Mouse (Mus musculus) liver, adult 2 months (tissue): ENCODE data around the gene Gab2. TPM values are rescaled to one million over a fixed set of nuclear protein-coding genes. Genes with fewer than 3 reads are reported as not detected.
"Not testable (repeated sequence)": the region's sequence is repeated elsewhere in the genome, so short reads cannot be mapped to it uniquely, and the experiment has no call there.

ENCODE experiments used
- DNase-seq: peaks from one replicate; pipeline ENCODE4 v3.0.0-alpha.2; 2011; ENCODE audit warnings: low read depth, low spot score; ENCODE audit errors: extremely low read depth
- H3K27ac ChIP-seq: fragments of 200-500 bp; replicated peaks from 2 replicates; pipeline ENCODE4 v1.5.1; 2012; ENCODE audit warnings: low read depth, mild to moderate bottlenecking, control low read depth, inconsistent platforms, low read length; ENCODE audit not compliant: insufficient read depth
- H3K27me3 ChIP-seq: fragments of 200-500 bp; 2 replicates; pipeline ENCODE4 v1.6.1; 2012; ENCODE audit warnings: mild to moderate bottlenecking, moderate library complexity, low read length, inconsistent platforms; ENCODE audit not compliant: control insufficient read depth, insufficient read depth
- H3K36me3 ChIP-seq: fragments of 200-500 bp; 2 replicates; pipeline ENCODE4 v1.6.1; 2012; ENCODE audit warnings: low read length, inconsistent platforms; ENCODE audit not compliant: control insufficient read depth, insufficient read depth
- H3K4me1 ChIP-seq: fragments of 200-500 bp; 2 replicates; pipeline ENCODE4 v1.6.1; 2011; ENCODE audit warnings: low read length; ENCODE audit not compliant: control insufficient read depth, insufficient read depth
- H3K4me3 ChIP-seq: fragments of 200-500 bp; 2 replicates; pipeline ENCODE4 v1.5.1; 2011; ENCODE audit warnings: low read depth, mild to moderate bottlenecking, control low read depth, low read length, moderate library complexity; ENCODE audit not compliant: insufficient read depth
- H3K79me2 ChIP-seq: fragments of 200-500 bp; 2 replicates; pipeline ENCODE4 v1.6.1; 2012; ENCODE audit warnings: inconsistent platforms, mild to moderate bottlenecking, low read length, moderate library complexity; ENCODE audit not compliant: control insufficient read depth, insufficient read depth
- H3K9ac ChIP-seq: fragments of 200-500 bp; 2 replicates; pipeline ENCODE4 v1.6.1; 2012; ENCODE audit warnings: low read depth, mild to moderate bottlenecking, control low read depth, inconsistent platforms, low read length
- CTCF ChIP-seq: fragments of 200-500 bp; IDR thresholded peaks from 2 replicates; pipeline ENCODE4 v1.5.1; 2011; ENCODE audit warnings: low read depth, low read length, control low read depth
- POLR2A ChIP-seq: fragments of 200-500 bp; IDR thresholded peaks from 2 replicates; pipeline ENCODE4 v1.6.1; 2011; ENCODE audit warnings: low read length, control low read depth; ENCODE audit not compliant: insufficient read depth; ENCODE audit errors: extremely low read depth
- WGBS: fragments of 180-500 bp; shearing (Covaris S2); methylation state at CpG from one replicate; pipeline ENCODE4 v1.1.7; 2018; 5-methylcytosine and 5-hydroxymethylcytosine counted together
- polyA plus RNA-seq: library from polyadenylated mRNA; depleted of rRNA; stranded (reverse); fragments of >200 nt; gene quantifications from 2 replicates; pipeline ENCODE4 v1.2.3, GENCODE M21; 2012
- total RNA-seq: library from RNA; depleted of rRNA; stranded (reverse); fragments of >200 nt; gene quantifications from 2 replicates; pipeline ENCODE4 v1.2.3, GENCODE M21; 2014

Gab2 gene
- total and polyA plus RNA-seq, 2 experiments: 1.0 TPM

DNA sequence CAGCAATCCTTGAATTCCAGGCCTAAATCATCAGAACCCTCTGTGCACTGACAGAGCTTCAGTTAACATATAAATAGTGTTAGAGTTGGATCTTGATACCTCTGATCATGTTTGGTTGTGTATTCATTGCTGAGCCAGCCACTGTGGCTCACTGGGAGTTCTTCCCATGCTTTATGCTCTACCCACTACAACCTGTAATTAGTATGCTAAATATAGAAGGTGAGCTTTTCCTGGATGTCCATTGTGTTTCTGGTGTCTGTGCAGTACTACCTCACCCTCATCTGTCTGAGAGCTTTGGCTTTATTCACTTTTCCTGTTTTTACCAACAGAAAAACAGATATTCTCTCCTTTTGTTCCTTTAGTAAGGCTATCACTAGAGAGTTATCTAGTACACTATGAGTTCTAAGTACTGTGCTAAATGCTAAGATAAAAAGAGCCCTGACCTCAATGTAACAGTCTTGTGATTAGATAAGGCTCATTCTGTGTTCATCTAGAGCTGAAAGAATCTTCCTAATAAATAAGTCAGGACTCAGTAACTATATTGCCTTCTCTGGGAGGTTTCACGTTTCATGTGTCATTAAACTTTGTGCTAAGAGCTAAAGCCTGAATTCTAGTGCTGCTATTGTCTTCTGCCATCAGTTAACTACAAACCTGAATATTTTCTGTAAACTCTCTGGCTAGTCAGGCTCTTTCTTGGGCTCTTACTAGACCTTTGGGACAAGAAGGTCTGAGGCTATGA lies 127.6 kb downstream of the Gab2 start:
- 88% methylated on average over 1 of the region's 1 CpGs for WGBS
- Histone ChIP-seq H3K9ac (no peak overlapping the region), H3K4me3 (no peak overlapping the region), H3K27ac (no peak overlapping the region), H3K27me3 (no peaks in the 10 kb centered on the region), H3K79me2 (no peaks in the 10 kb centered on the region), H3K36me3 (no peaks in the 10 kb centered on the region), H3K4me1 (peaks cover 3% of the 10 kb centered on the region)
- TF ChIP-seq POLR2A (no peak), CTCF (no peak)
- DNase-seq: no peak

DNA sequence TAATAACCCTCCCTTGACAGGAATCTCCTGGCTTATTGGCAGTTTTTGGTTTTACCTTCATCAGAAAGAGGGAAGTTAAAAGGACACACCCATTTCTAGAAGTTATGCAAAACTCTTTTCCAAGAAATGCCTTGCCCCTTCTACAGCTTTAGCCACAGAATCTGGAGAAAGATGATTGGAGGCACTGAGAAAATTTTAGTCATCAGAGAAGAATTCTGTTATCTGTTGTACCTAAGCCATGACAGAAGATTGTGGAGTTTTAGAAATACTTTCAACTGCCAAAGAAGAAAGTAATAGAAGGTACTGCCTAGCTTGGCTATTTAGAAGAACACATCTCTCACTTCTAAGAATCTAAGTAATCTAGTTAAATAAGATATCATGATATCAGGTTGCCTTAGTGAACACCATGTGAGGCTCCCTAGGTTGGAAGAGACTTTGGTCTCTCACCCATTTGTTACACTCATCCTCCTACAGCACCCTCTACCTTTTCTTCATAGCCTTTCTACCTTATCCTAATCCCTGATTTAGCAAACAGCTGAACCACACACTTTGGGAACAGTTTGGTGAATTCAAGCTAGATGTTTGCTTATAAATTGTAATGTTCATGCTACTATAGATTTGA lies 128.8 kb downstream of the Gab2 start:
- Histone ChIP-seq H3K36me3 (no peaks in the 10 kb centered on the region), H3K4me3 (no peak overlapping the region), H3K9ac (no peak overlapping the region), H3K4me1 (peaks cover 3% of the 10 kb centered on the region), H3K27me3 (no peaks in the 10 kb centered on the region), H3K27ac (no peak overlapping the region), H3K79me2 (no peaks in the 10 kb centered on the region)
- no peak for DNase-seq
- no peak for TF ChIP-seq CTCF
- no peak for TF ChIP-seq POLR2A

DNA sequence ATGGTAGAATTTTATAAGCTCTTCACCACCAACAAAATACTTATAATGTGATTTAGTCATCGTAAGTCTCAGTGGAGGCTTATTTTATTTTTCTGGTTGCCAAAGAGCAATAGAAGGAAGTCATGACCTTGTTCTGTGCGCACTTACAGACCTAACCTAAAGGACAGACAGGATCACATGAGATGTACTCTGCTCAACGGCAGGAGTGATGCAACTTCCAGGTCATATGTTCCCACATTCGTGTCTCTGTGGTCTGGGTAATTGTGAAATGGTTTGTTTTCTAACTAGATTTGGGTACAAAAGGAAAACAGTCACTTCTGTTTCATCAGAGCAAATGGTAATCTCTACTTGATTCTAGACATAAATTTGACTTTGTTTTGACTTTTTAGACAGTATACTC lies 129.7 kb downstream of the Gab2 start:
- Histone ChIP-seq H3K4me1 (peaks cover 3% of the 10 kb centered on the region), H3K9ac (no peak overlapping the region), H3K27ac (no peak overlapping the region), H3K79me2 (no peaks in the 10 kb centered on the region), H3K36me3 (no peaks in the 10 kb centered on the region), H3K27me3 (no peaks in the 10 kb centered on the region), H3K4me3 (no peak overlapping the region)
- WGBS: 29% methylated on average over 4 of the region's 4 CpGs
- TF ChIP-seq CTCF (no peak), POLR2A (no peak)
- peak; percentile 63 for DNase-seq

- H3K27ac ChIP-seq: no peak overlapping the region
- WGBS: 95% methylated on average over 2 of the region's 2 CpGs
Measured at GRCm38 (mm10) chr7:97223836-97224235, 142.4 kb downstream of the Gab2 start.

GRCm38 (mm10) chr7:97245261-97245949 lies 164.0 kb downstream of the Gab2 start:
- Histone ChIP-seq H3K4me3 (no peak overlapping the region), H3K27ac (no peak overlapping the region), H3K9ac (no peak overlapping the region), H3K27me3 (no peaks in the 10 kb centered on the region), H3K79me2 (no peaks in the 10 kb centered on the region), H3K4me1 (no peaks in the 10 kb centered on the region), H3K36me3 (no peaks in the 10 kb centered on the region)
- no peak for TF ChIP-seq CTCF
- no peak for DNase-seq
- 80% methylated on average over 2 of the region's 2 CpGs for whole genome bisulfite sequencing

More at GRCm38 (mm10) chr7:97223836-97224235, 142.4 kb downstream of the Gab2 start:
- no peak overlapping the region for H3K9ac ChIP-seq
- no peak for TF ChIP-seq POLR2A
- TF ChIP-seq CTCF: no peak
- no peaks in the 10 kb centered on the region for H3K27me3 ChIP-seq
- H3K79me2 ChIP-seq: no peaks in the 10 kb centered on the region
- H3K4me1 ChIP-seq: no peaks in the 10 kb centered on the region
- DNase-seq: no peak
- no peak overlapping the region for H3K4me3 ChIP-seq
- H3K36me3 ChIP-seq: no peaks in the 10 kb centered on the region

GRCm38 (mm10) chr7:97245950-97246578 lies 164.7 kb downstream of the Gab2 start:
- H3K4me3 ChIP-seq, H3K27me3 ChIP-seq, H3K27ac ChIP-seq, H3K79me2 ChIP-seq, H3K36me3 ChIP-seq, H3K9ac ChIP-seq, H3K4me1 ChIP-seq, DNase-seq: not testable (repeated sequence)
- WGBS: 79% methylated on average over 2 of the region's 2 CpGs
